Mouse (Mus musculus): Measurements from ENCODE around the gene Dlg2.

DNA sequence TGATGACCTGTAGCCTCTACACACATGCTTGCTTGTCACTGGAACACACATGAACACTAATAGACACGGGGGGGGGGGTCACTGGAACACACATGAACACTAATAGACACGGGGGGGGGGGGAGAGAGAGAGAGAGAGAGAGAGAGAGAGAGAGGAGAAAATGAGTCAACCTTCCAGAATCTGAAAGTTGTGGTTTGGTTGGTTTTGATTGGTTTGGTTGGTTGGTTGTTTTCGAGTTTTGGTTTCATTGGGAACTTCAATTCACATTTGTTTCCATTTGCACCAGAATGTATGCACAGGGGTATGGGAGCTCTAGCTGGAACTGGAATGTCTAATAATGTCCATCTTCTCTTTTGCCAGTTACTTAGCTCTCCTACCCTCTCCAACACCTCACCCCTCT, 1611.0 kb downstream of the Dlg2 start:
- TF ChIP-seq CTCF (IDR thresholded peaks at IDR 0.05; ENCODE audit: borderline replicate concordance, control insufficient read depth, extremely low read depth, insufficient read depth, low read length, poor library complexity) (no peak), POLR2A (IDR thresholded peaks at IDR 0.05; ENCODE audit: control insufficient read depth, extremely low read depth, insufficient read depth, low read length, poor library complexity) (no peak)
